Mouse (Mus musculus): ENCODE measurements around the gene Psmd5.

DNA sequence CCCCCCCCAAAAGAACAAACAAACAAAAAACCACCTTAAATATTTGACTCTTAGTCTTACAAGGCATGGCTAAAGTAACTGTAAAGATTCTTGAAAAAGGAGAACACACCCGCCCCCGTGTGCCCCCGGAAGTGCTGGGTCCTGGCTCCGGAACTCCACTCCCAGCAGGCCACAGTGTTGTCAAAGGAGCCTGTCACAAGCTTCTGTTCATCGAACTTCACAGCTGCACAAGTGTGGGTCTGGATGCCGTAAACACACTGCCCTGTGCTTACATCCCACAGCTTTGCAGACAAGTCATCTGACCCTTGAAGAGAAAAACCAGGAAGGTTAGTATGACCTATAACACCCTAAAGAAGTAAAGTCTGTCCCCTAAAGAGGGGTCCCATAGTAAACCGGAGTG, 62.1 kb downstream of the Psmd5 start:
- no peak for TF ChIP-seq CTCF (IDR thresholded peaks at IDR 0.05; ENCODE audit: extremely low read depth, insufficient read length, insufficient replicate concordance, low read depth, low read length)
- TF ChIP-seq POLR2A (IDR thresholded peaks at IDR 0.05; ENCODE audit: low read depth, low read length): no peak
